ENCODE assay signal across 15 mouse cellular contexts in genomic region chr12:70675846-70676245, GRCm38 (mm10).
"Had no signal": no experiment of that assay in that cellular context is flagged by ENCODE, and none has a peak within 500 bp of the region (broad histone marks: within the 10 kb centered on the region; RNA-seq: fewer than 3 reads in every experiment).

No protein-coding gene starts in this region.

- ATAC-seq: liver, postnatal 0 days; midbrain, embryonic 13.5 days had no signal

- H3K4me1 ChIP-seq: liver, embryonic 13.5 days had no signal

- H3K9ac ChIP-seq: limb, embryonic 12.5 days; liver, embryonic 13.5 days; liver, postnatal 0 days; midbrain, embryonic 13.5 days; neural tube, embryonic 12.5 days had no signal

- DNase-seq: kidney, adult 18-20 months; kidney, postnatal 10 days; kidney, postnatal 4 days; liver; liver, embryonic 13.5 days; liver, postnatal 0 days; lung, postnatal 10 days; right cerebral cortex, postnatal 14 days; thymus, postnatal 4 days had no signal

- H3K9me3 ChIP-seq: limb, embryonic 12.5 days; liver, embryonic 13.5 days; midbrain, embryonic 13.5 days; neural tube, embryonic 12.5 days had no signal

- H3K27me3 ChIP-seq: limb, embryonic 12.5 days; liver, embryonic 13.5 days; megakaryocyte, embryonic 14.5 days; midbrain, embryonic 13.5 days; neural tube, embryonic 12.5 days had no signal

- H3K27ac ChIP-seq: layer of hippocampus, adult 2 months; limb, embryonic 12.5 days; liver, embryonic 13.5 days; macrophage; midbrain, embryonic 13.5 days; neural tube, embryonic 12.5 days had no signal

- H3K4me3 ChIP-seq: layer of hippocampus, adult 2 months; limb, embryonic 12.5 days; liver, embryonic 13.5 days; megakaryocyte, embryonic 14.5 days; midbrain, embryonic 13.5 days; neural tube, embryonic 12.5 days had no signal

- H3K4me2 ChIP-seq: limb, embryonic 12.5 days; liver, embryonic 13.5 days; midbrain, embryonic 13.5 days; neural tube, embryonic 12.5 days had no signal

- H3K36me3 ChIP-seq: limb, embryonic 12.5 days; liver, embryonic 13.5 days; midbrain, embryonic 13.5 days; neural tube, embryonic 12.5 days had no signal
